Mouse (Mus musculus) megakaryocyte, embryonic 14.5 days (primary cell): ENCODE data around the gene Zfp212.

Experiments used
- FLI1 ChIP-seq: IDR thresholded peaks from 2 replicates; pipeline ENCODE4 v1.6.1; 2012; ENCODE audit warnings: low read length, inconsistent platforms, mixed read lengths
- GATA1 ChIP-seq: IDR thresholded peaks from 3 replicates; pipeline ENCODE4 v1.6.1; 2012; ENCODE audit warnings: mixed read lengths, low read length, inconsistent platforms, borderline replicate concordance

DNA sequence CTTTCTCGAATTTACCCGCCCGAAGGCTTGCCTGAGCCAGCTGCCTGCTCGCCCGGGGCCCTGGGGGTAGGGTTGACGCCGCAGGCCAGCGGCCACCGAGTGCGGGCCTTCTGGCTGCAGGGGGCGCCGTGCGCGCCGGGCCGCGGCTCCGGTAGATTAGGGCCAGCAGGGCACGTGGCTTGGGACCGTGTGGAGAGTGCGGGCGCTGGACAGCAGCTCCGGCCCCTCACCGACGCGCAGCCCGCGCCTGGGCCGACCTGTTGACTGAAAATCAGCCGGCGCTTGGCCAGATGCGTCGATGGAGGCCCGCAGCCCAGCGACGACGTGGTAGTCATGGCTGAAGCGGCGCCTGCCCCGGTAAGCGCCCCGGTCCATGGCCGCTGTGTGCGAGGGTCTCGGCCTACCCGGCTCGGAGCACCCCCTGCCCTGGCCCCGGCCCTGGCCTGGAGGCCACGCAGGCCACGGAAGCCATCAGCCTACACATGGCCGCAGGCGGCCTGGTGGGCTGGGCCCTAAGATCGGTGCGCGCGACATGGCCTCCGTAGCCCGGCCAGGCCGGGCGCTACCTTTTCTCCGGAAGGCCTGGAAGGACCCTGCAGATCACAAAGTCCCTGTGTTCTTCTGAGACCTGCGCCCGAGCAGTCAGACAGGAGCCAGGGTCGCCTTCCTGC, 22.9 kb downstream of the Zfp212 start:
- TF ChIP-seq GATA1 (no peak), FLI1 (no peak)
